Mouse (Mus musculus) erythroblast, embryonic 14.5 days (primary cell): Measurements from ENCODE around the gene Rab33b.

Experiments used
- GATA1 ChIP-seq: IDR thresholded peaks from 2 replicates; pipeline ENCODE4 v1.6.1; 2012; ENCODE audit warnings: low read length, inconsistent platforms, mixed read lengths
- TAL1 ChIP-seq: IDR thresholded peaks from 3 replicates; pipeline ENCODE4 v1.6.1; 2012; ENCODE audit warnings: low read length, inconsistent platforms, mixed read lengths

DNA sequence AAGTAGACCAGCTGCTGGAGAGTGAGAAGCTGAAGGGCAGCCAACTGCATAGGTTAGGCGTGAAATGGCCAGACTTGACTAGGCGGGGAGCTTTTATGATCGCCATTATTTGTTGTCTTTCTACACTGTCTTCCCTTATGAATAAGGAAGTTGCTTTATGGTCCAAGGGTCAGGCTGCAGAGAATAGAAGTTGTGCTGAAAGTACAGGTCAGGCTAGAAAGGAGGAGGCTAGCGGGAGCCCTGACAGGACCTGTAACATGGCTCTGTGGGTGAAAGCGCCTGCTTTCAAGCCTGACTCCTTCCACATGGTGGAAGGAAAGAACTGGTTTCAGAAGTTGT is 48.5 kb downstream of the Rab33b start:
- no peak for TF ChIP-seq GATA1
- TF ChIP-seq TAL1, result no peak
